Mouse (Mus musculus) bone marrow macrophage, adult 2 months (primary cell): ENCODE data around the gene Cfap70.

Experiments
- CTCF ChIP-seq: IDR thresholded peaks from 2 replicates; pipeline ENCODE4 v1.5.1; 2012; ENCODE audit warnings: low read depth, mild to moderate bottlenecking, low read length, moderate library complexity
- POLR2A ChIP-seq: IDR thresholded peaks from 2 replicates; pipeline ENCODE4 v1.6.1; 2012; ENCODE audit warnings: mild to moderate bottlenecking, low read depth, low read length, borderline replicate concordance

GRCm38 (mm10) chr14:20378313-20379061 lies 73.5 kb downstream of the Cfap70 start:
- TF ChIP-seq CTCF = no peak
- TF ChIP-seq POLR2A = no peak
